Mouse (Mus musculus): ENCODE results near the gene Abcd1. TPM values are rescaled to one million over a fixed set of nuclear protein-coding genes. Genes with fewer than 3 reads are reported as not detected.

Abcd1 gene
- polyA plus RNA-seq, 1 experiment from 2014 or later, result 9.3 TPM

- Histone ChIP-seq H3K36me3 (ENCODE audit: control insufficient read depth, insufficient read depth, low read length) (no peaks in the 10 kb centered on the region), H3K4me3 (ENCODE audit: low read depth, low read length) (no peak within 1 kb of the TSS), H3K27ac (replicated peaks) (peak within 1 kb of the TSS; percentile 24; the same call in 1 of the 2 replicates), H3K4me2 (replicated peaks; ENCODE audit: low read depth) (no peak within 1 kb of the TSS), H3K27me3 (ENCODE audit: control insufficient read depth, insufficient read depth, low read length) (no peaks in the 10 kb centered on the region), H3K4me1 (replicated peaks; ENCODE audit: control insufficient read depth, insufficient read depth) (no peaks in the 10 kb centered on the region), H3K9me3 (ENCODE audit: control insufficient read depth, low read length) (no peaks in the 10 kb centered on the region), H3K9ac (ENCODE audit: low read length) (no peak within 1 kb of the TSS)
- WGBS, result 41% methylated on average over 8 of the region's 9 CpGs
- no peak for DNase-seq (ENCODE audit: low spot score)
- TF ChIP-seq EP300 (optimal IDR thresholded peaks at IDR 0.05) (no peak), CTCF (IDR thresholded peaks at IDR 0.05; ENCODE audit: low read depth) (no peak)
- peak; percentile 12; the same call in 1 of the 2 replicates for ATAC-seq (ENCODE audit: low FRiP score, low TSS enrichment)
Observed at GRCm38 (mm10) chrX:73774168-73774760, 57.9 kb downstream of the Abcd1 start, which contains the start of gene Srpk3. Gene Srpk3, plus strand, starts transcription at chrX:73774405.

GRCm38 (mm10) chrX:73774802-73775483 lies 58.5 kb downstream of the Abcd1 start:
- no peaks in the 10 kb centered on the region for H3K4me1 ChIP-seq (replicated peaks; ENCODE audit: control insufficient read depth, insufficient read depth)

GRCm38 (mm10) chrX:73782227-73782626 lies 65.8 kb downstream of the Abcd1 start:
- Histone ChIP-seq H3K4me3 (ENCODE audit: low read depth, low read length) (no peak overlapping the region), H3K9ac (ENCODE audit: low read length) (no peak overlapping the region), H3K4me2 (replicated peaks; ENCODE audit: low read depth) (no peak overlapping the region), H3K27me3 (ENCODE audit: control insufficient read depth, insufficient read depth, low read length) (no peaks in the 10 kb centered on the region), H3K4me1 (replicated peaks; ENCODE audit: control insufficient read depth, insufficient read depth) (no peaks in the 10 kb centered on the region), H3K27ac (replicated peaks) (no peak overlapping the region), H3K36me3 (ENCODE audit: control insufficient read depth, insufficient read depth, low read length) (no peaks in the 10 kb centered on the region), H3K9me3 (ENCODE audit: control insufficient read depth, low read length) (no peaks in the 10 kb centered on the region)
- WGBS, result 88% methylated on average over 3 of the region's 3 CpGs
- no peak for DNase-seq (ENCODE audit: low spot score)
- TF ChIP-seq EP300 (optimal IDR thresholded peaks at IDR 0.05) (no peak), CTCF (IDR thresholded peaks at IDR 0.05; ENCODE audit: low read depth) (no peak)
- ATAC-seq (ENCODE audit: low FRiP score, low TSS enrichment), result no peak

More at GRCm38 (mm10) chrX:73774802-73775483, 58.5 kb downstream of the Abcd1 start:
- Histone ChIP-seq H3K36me3 (ENCODE audit: control insufficient read depth, insufficient read depth, low read length) (no peaks in the 10 kb centered on the region), H3K4me2 (replicated peaks; ENCODE audit: low read depth) (no peak overlapping the region), H3K27ac (replicated peaks) (peak overlapping the region; percentile 24; the same call in 1 of the 2 replicates), H3K9me3 (ENCODE audit: control insufficient read depth, low read length) (no peaks in the 10 kb centered on the region), H3K9ac (ENCODE audit: low read length) (no peak overlapping the region), H3K4me3 (ENCODE audit: low read depth, low read length) (no peak overlapping the region), H3K27me3 (ENCODE audit: control insufficient read depth, insufficient read depth, low read length) (no peaks in the 10 kb centered on the region)
- TF ChIP-seq EP300 (optimal IDR thresholded peaks at IDR 0.05) (no peak), CTCF (IDR thresholded peaks at IDR 0.05; ENCODE audit: low read depth) (no peak)
- WGBS, result 58% methylated on average over 10 of the region's 10 CpGs
- DNase-seq (ENCODE audit: low spot score) (no peak), ATAC-seq (ENCODE audit: low FRiP score, low TSS enrichment) (peak; percentile 54)

GRCm38 (mm10) chrX:73785666-73786065 lies 69.3 kb downstream of the Abcd1 start:
- no peak for ATAC-seq (ENCODE audit: low FRiP score, low TSS enrichment)
- TF ChIP-seq CTCF (IDR thresholded peaks at IDR 0.05; ENCODE audit: low read depth), result no peak
- TF ChIP-seq EP300 (optimal IDR thresholded peaks at IDR 0.05), result no peak

GRCm38 (mm10) chrX:73786364-73787224 lies 70.2 kb downstream of the Abcd1 start, which contains the start of the genes Idh3g and Ssr4:
Gene Idh3g, minus strand, starts transcription at chrX:73786897.
Gene Ssr4, plus strand, starts transcription at chrX:73787028.
- 15% methylated on average over 51 of the region's 52 CpGs for WGBS
- peak within 1 kb of the TSS; percentile 77 for H3K9ac ChIP-seq (ENCODE audit: low read length)
- DNase-seq (ENCODE audit: low spot score) (peak; percentile 92), ATAC-seq (ENCODE audit: low FRiP score, low TSS enrichment) (peak; percentile 96)
- H3K4me2 ChIP-seq (replicated peaks; ENCODE audit: low read depth), result peak within 1 kb of the TSS; percentile 59
- H3K27ac ChIP-seq (replicated peaks), result peak within 1 kb of the TSS; percentile 89
- TF ChIP-seq CTCF (IDR thresholded peaks at IDR 0.05; ENCODE audit: low read depth) (peak; percentile 67), EP300 (optimal IDR thresholded peaks at IDR 0.05) (peak; percentile 96)
- no peaks in the 10 kb centered on the region for H3K9me3 ChIP-seq (ENCODE audit: control insufficient read depth, low read length)
- no peaks in the 10 kb centered on the region for H3K4me1 ChIP-seq (replicated peaks; ENCODE audit: control insufficient read depth, insufficient read depth)
- peak within 1 kb of the TSS; percentile 56 for H3K4me3 ChIP-seq (ENCODE audit: low read depth, low read length)
- no peaks in the 10 kb centered on the region for H3K36me3 ChIP-seq (ENCODE audit: control insufficient read depth, insufficient read depth, low read length)
- H3K27me3 ChIP-seq (ENCODE audit: control insufficient read depth, insufficient read depth, low read length), result no peaks in the 10 kb centered on the region

More at GRCm38 (mm10) chrX:73785666-73786065, 69.3 kb downstream of the Abcd1 start:
- H3K27ac ChIP-seq (replicated peaks), result 0 out of 2 replicates have a peak overlapping the region, but pooled peaks have one; percentile 45
- H3K36me3 ChIP-seq (ENCODE audit: control insufficient read depth, insufficient read depth, low read length), result no peaks in the 10 kb centered on the region
- DNase-seq (ENCODE audit: low spot score), result no peak
- peak overlapping the region; percentile 56 for H3K4me3 ChIP-seq (ENCODE audit: low read depth, low read length)
- H3K9me3 ChIP-seq (ENCODE audit: control insufficient read depth, low read length), result no peaks in the 10 kb centered on the region
- H3K27me3 ChIP-seq (ENCODE audit: control insufficient read depth, insufficient read depth, low read length), result no peaks in the 10 kb centered on the region
- peak overlapping the region; percentile 50 for H3K4me2 ChIP-seq (replicated peaks; ENCODE audit: low read depth)
- no peaks in the 10 kb centered on the region for H3K4me1 ChIP-seq (replicated peaks; ENCODE audit: control insufficient read depth, insufficient read depth)
- peak overlapping the region; percentile 65 for H3K9ac ChIP-seq (ENCODE audit: low read length)

Measured in stomach, postnatal 0 days (tissue).